9 mouse cellular contexts compared by ENCODE assay signal in the genomic region with DNA sequence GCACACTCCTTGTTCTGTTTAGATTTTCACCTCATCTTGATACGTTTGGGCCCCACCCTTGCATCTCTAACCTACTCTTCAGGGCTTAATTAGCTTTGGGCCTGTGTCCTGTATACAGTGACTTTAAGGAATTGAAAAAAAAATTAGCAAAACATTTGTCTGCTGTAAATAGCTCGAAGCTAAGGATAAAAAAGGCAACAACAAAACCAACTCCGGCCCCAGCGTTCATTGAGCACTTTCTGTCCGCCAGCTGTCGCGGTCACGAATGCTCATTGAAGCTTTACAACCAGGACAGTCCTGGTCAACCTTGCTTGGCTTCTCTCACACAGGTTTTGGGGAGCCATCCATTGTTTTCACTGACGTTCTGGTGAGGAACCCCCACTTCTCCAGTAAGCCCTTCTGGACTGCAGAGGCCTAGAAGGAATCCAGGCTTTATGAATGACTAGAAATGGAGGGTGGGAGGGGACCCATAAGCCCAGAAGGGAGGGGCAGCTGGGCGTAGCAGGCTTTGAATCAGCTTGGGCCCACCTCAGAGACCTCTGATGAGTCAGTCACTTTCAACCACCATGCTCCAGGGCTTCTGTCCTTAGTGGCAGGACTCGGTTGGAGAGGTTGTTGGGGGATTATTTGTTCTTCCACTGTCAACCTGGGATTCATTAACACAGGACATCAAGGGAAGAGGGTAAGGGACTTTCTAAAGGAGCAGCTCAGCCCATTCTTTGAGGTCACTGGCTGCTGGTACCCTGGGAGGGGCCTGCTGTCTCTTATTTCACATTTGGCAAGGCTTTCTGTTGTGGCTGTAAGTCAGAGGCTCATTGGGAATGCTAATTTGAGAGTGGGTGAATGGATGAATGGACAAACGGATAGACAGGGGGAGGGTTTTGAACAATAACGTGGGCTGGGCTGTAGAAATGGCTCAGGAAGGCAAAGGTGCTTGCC. TPM values are rescaled to one million over a fixed set of nuclear protein-coding genes. Genes with fewer than 3 reads are reported as not detected.
A peak's percentile ranks its signal among the peaks of the same experiment; 100 is the strongest.
DNase-seq lines count a peak whose midpoint lies in the region; ATAC-seq lines count a peak whose summit lies in the region.
"Had no signal": no experiment of that assay in that cellular context is flagged by ENCODE, and none has a peak within 500 bp of the region (broad histone marks: within the 10 kb centered on the region; RNA-seq: fewer than 3 reads in every experiment).

No protein-coding gene starts in this region.

- no peak overlapping the region for H3K4me3 ChIP-seq in midbrain, embryonic 11.5 days (ENCODE audit: low read depth, low read length)
- H3K4me3 ChIP-seq in midbrain, embryonic 13.5 days (replicated peaks) = no peak overlapping the region
- no peak overlapping the region for H3K4me3 ChIP-seq in forebrain, embryonic 13.5 days
- H3K4me3 ChIP-seq in neural tube, embryonic 14.5 days (ENCODE audit: low read depth, low read length) = no peak overlapping the region
- H3K4me3 ChIP-seq: limb, embryonic 10.5 days had no signal

- peak; percentile 91 for DNase-seq in midbrain, embryonic 11.5 days (ENCODE audit: low spot score, missing footprints)
- DNase-seq in R1 (ENCODE audit: low read depth, low spot score) = peak; percentile 68
- no peak for DNase-seq in cerebellum, adult 8-10 months
- no peak for DNase-seq in right cerebral cortex, postnatal 36 days (ENCODE audit: low spot score in 2 of 2)
- DNase-seq: gastrocnemius, postnatal 36 days had no signal

- peaks cover 14% of the 10 kb centered on the region; the same call in 1 of the 2 replicates for H3K4me1 ChIP-seq in midbrain, embryonic 11.5 days (ENCODE audit: control insufficient read depth, insufficient read depth, low read length)
- peaks cover 9% of the 10 kb centered on the region for H3K4me1 ChIP-seq in midbrain, embryonic 13.5 days (replicated peaks)
- peaks cover 10% of the 10 kb centered on the region for H3K4me1 ChIP-seq in forebrain, embryonic 13.5 days
- no peaks in the 10 kb centered on the region for H3K4me1 ChIP-seq in neural tube, embryonic 14.5 days (ENCODE audit: control insufficient read depth, insufficient read depth, low read length)

- ATAC-seq in midbrain, embryonic 11.5 days (ENCODE audit: low FRiP score) = peak; percentile 76
- ATAC-seq in midbrain, embryonic 13.5 days = no peak
- ATAC-seq in forebrain, embryonic 13.5 days = 0 out of 2 replicates have a peak, but pooled peaks have one; percentile 21
- peak; percentile 44; the same call in 1 of the 2 replicates for ATAC-seq in neural tube, embryonic 14.5 days (ENCODE audit: low read depth)

- no peak overlapping the region for H3K9ac ChIP-seq in midbrain, embryonic 11.5 days (ENCODE audit: low read length)
- no peak overlapping the region for H3K9ac ChIP-seq in midbrain, embryonic 13.5 days (replicated peaks)
- H3K9ac ChIP-seq in forebrain, embryonic 13.5 days = no peak overlapping the region
- no peak overlapping the region for H3K9ac ChIP-seq in neural tube, embryonic 14.5 days (replicated peaks; ENCODE audit: low read depth, low read length)

- H3K36me3 ChIP-seq in midbrain, embryonic 11.5 days (ENCODE audit: control insufficient read depth, insufficient read depth, low read length) = no peaks in the 10 kb centered on the region
- H3K36me3 ChIP-seq in midbrain, embryonic 13.5 days = no peaks in the 10 kb centered on the region
- H3K36me3 ChIP-seq in forebrain, embryonic 13.5 days (ENCODE audit: poor library complexity, severe bottlenecking) = no peaks in the 10 kb centered on the region
- no peaks in the 10 kb centered on the region for H3K36me3 ChIP-seq in neural tube, embryonic 14.5 days (ENCODE audit: control insufficient read depth, insufficient read depth, low read length)
- H3K36me3 ChIP-seq: limb, embryonic 10.5 days had no signal

- 45% methylated on average over 13 of the region's 13 CpGs for WGBS in midbrain, embryonic 11.5 days
- 43% methylated on average over 13 of the region's 13 CpGs for WGBS in midbrain, embryonic 13.5 days
- WGBS in forebrain, embryonic 13.5 days = 39% methylated on average over 13 of the region's 13 CpGs
- WGBS in neural tube, embryonic 14.5 days = 36% methylated on average over 13 of the region's 13 CpGs

- no peak overlapping the region for H3K4me2 ChIP-seq in midbrain, embryonic 11.5 days
- H3K4me2 ChIP-seq in midbrain, embryonic 13.5 days (replicated peaks) = no peak overlapping the region
- H3K4me2 ChIP-seq in forebrain, embryonic 13.5 days = no peak overlapping the region
- H3K4me2 ChIP-seq in neural tube, embryonic 14.5 days (ENCODE audit: low read depth, low read length) = no peak overlapping the region

- no peaks in the 10 kb centered on the region for H3K9me3 ChIP-seq in midbrain, embryonic 11.5 days (ENCODE audit: control insufficient read depth, low read length)
- H3K9me3 ChIP-seq in midbrain, embryonic 13.5 days = no peaks in the 10 kb centered on the region
- H3K9me3 ChIP-seq in forebrain, embryonic 13.5 days (replicated peaks) = no peaks in the 10 kb centered on the region
- no peaks in the 10 kb centered on the region for H3K9me3 ChIP-seq in neural tube, embryonic 14.5 days (ENCODE audit: control insufficient read depth, low read length)
- H3K9me3 ChIP-seq: limb, embryonic 10.5 days had no signal

- H3K27ac ChIP-seq in midbrain, embryonic 11.5 days (ENCODE audit: low read depth, low read length) = no peak overlapping the region
- no peak overlapping the region for H3K27ac ChIP-seq in midbrain, embryonic 13.5 days
- no peak overlapping the region for H3K27ac ChIP-seq in forebrain, embryonic 13.5 days
- H3K27ac ChIP-seq in neural tube, embryonic 14.5 days (ENCODE audit: low read depth, low read length) = no peak overlapping the region
- H3K27ac ChIP-seq: limb, embryonic 10.5 days had no signal

- no peaks in the 10 kb centered on the region for H3K27me3 ChIP-seq in midbrain, embryonic 11.5 days (ENCODE audit: control insufficient read depth, insufficient read depth, low read length)
- no peaks in the 10 kb centered on the region for H3K27me3 ChIP-seq in midbrain, embryonic 13.5 days
- H3K27me3 ChIP-seq in forebrain, embryonic 13.5 days = no peaks in the 10 kb centered on the region
- no peaks in the 10 kb centered on the region for H3K27me3 ChIP-seq in neural tube, embryonic 14.5 days (ENCODE audit: control insufficient read depth, insufficient read depth, low read length)

RNA-seq across cellular contexts. Expression of gene Itgb3, which starts 11.6 kb away (rescaled TPM):
- 1.5 and 1.7 TPM in 2 replicates for polyA plus RNA-seq in midbrain, embryonic 11.5 days (2014; fragmentation: Nextera tagmentation; extraction: Ambion mirVana)
- polyA plus RNA-seq in midbrain, embryonic 13.5 days (2015; fragmentation: Nextera tagmentation; extraction: Ambion mirVana) = 0.62 and 0.98 TPM in 2 replicates
- polyA plus RNA-seq in forebrain, embryonic 13.5 days (2015; fragmentation: Nextera tagmentation; extraction: Ambion mirVana) = 0.43 and 0.89 TPM in 2 replicates
- 0.40 and 0.93 TPM in 2 replicates for polyA plus RNA-seq in neural tube, embryonic 14.5 days (2014; fragmentation: Nextera tagmentation; extraction: Ambion mirVana)

Comparison
In these comparisons a context has a peak if more than half of its experiments do, and no peak if none do; other contexts are left out.
1. DNase-seq: peak in midbrain, embryonic 11.5 days (single experiment) and R1 (single experiment); none in cerebellum, adult 8-10 months (single experiment) and right cerebral cortex, postnatal 36 days (0 of 2).